Mouse (Mus musculus): Measurements from ENCODE around the gene Rpl39l.

- TF ChIP-seq MAX (IDR thresholded peaks at IDR 0.05; ENCODE audit: low read length) = no peak
- TF ChIP-seq RCOR1 (IDR thresholded peaks at IDR 0.05; ENCODE audit: low read depth, low read length) = no peak
- TF ChIP-seq POLR2A (IDR thresholded peaks at IDR 0.05; ENCODE audit: control insufficient read depth in 1 of 2, insufficient read depth in 1 of 2, low read depth in 1 of 2, low read length in 2 of 2, poor library complexity in 1 of 2) = no peak
- no peak for TF ChIP-seq BHLHE40 (IDR thresholded peaks at IDR 0.05; ENCODE audit: borderline replicate concordance, low read depth, low read length)
- TF ChIP-seq TBP (IDR thresholded peaks at IDR 0.05; ENCODE audit: low read depth, low read length) = no peak
- TF ChIP-seq SIN3A (IDR thresholded peaks at IDR 0.05; ENCODE audit: low read length) = no peak
- no peak for TF ChIP-seq HCFC1 (IDR thresholded peaks at IDR 0.05; ENCODE audit: low read depth, low read length)
- TF ChIP-seq CTCF (IDR thresholded peaks at IDR 0.05 in 2 of 3, conservative IDR thresholded peaks at IDR 0.05 in 1 of 3; ENCODE audit: control insufficient read depth in 1 of 3, insufficient read depth in 1 of 3, low read depth in 2 of 3, low read length in 3 of 3, poor library complexity in 1 of 3, severe bottlenecking in 1 of 3) = no peak
- TF ChIP-seq EP300 (IDR thresholded peaks at IDR 0.05; ENCODE audit: low read depth in 1 of 2, low read length in 2 of 2) = no peak
- TF ChIP-seq GATA1 (IDR thresholded peaks at IDR 0.05; ENCODE audit: low read depth, low read length) = no peak
- TF ChIP-seq JUND (IDR thresholded peaks at IDR 0.05; ENCODE audit: low read depth, low read length) = no peak
- no peak for TF ChIP-seq ZKSCAN1 (IDR thresholded peaks at IDR 0.05; ENCODE audit: low read depth, low read length)
- TF ChIP-seq MXI1 (IDR thresholded peaks at IDR 0.05; ENCODE audit: low read depth, low read length) = no peak
These were observed 22.6 kb upstream of the Rpl39l start for GRCm38 (mm10) chr16:10147401-10147800.

All from MEL (cell line).